ENCODE assay signal across 8 mouse cellular contexts in genomic region chr4:136461761-136462085, GRCm38 (mm10). TPM values are rescaled to one million over a fixed set of nuclear protein-coding genes. Genes with fewer than 3 reads are reported as not detected.
A peak's percentile ranks its signal among the peaks of the same experiment; 100 is the strongest.
DNase-seq lines count a peak whose midpoint lies in the region; ATAC-seq and TF ChIP-seq lines count a peak whose summit lies in the region.

No protein-coding gene starts in this region.

- peak overlapping the region; percentile 84 for H3K4me2 ChIP-seq in heart, embryonic 12.5 days
- peak overlapping the region; percentile 90 for H3K4me2 ChIP-seq in forebrain, embryonic 15.5 days (replicated peaks)
- peak overlapping the region; percentile 90 for H3K4me2 ChIP-seq in liver, postnatal 0 days (ENCODE audit: low read depth, low read length)

- in situ Hi-C loops in ES-E14 (cut with MboI; ENCODE audit: low sequenced_read_pairs in 2 of 2, unreplicated experiment in 2 of 2): no loop called here

- 12% methylated on average over 6 of the region's 6 CpGs for WGBS in heart, embryonic 12.5 days
- WGBS in forebrain, embryonic 15.5 days: 13% methylated on average over 6 of the region's 6 CpGs
- WGBS in liver, postnatal 0 days (ENCODE audit: insufficient replicate concordance): 34% methylated on average over 6 of the region's 6 CpGs

- H3K36me3 ChIP-seq in heart, embryonic 12.5 days: no peaks in the 10 kb centered on the region
- no peaks in the 10 kb centered on the region for H3K36me3 ChIP-seq in ES-E14 (ENCODE audit: control insufficient read depth, insufficient read depth, low read length, poor library complexity, severe bottlenecking)
- H3K36me3 ChIP-seq in forebrain, embryonic 15.5 days: no peaks in the 10 kb centered on the region
- no peaks in the 10 kb centered on the region for H3K36me3 ChIP-seq in liver, postnatal 0 days (replicated peaks; ENCODE audit: insufficient read depth, low read length)

- peaks cover 22% of the 10 kb centered on the region for H3K4me1 ChIP-seq in heart, embryonic 12.5 days (replicated peaks)
- H3K4me1 ChIP-seq in ES-E14 (ENCODE audit: control insufficient read depth in 2 of 2, insufficient read depth in 2 of 2, low read length in 2 of 2, poor library complexity in 1 of 2): peaks cover 6 to 14% of the 10 kb centered on the region in 2 experiments; a peak in 2 of 4 replicates
- H3K4me1 ChIP-seq in forebrain, embryonic 15.5 days: peaks cover 16% of the 10 kb centered on the region
- H3K4me1 ChIP-seq in liver, postnatal 0 days (ENCODE audit: insufficient read depth): 0 out of 2 replicates have a peak, but pooled peaks cover 6% of the 10 kb centered on the region

- H3K27me3 ChIP-seq in heart, embryonic 12.5 days (replicated peaks): peaks cover 3% of the 10 kb centered on the region; the same call in 1 of the 2 replicates
- H3K27me3 ChIP-seq in forebrain, embryonic 15.5 days: peaks cover 25% of the 10 kb centered on the region
- peaks cover 5% of the 10 kb centered on the region for H3K27me3 ChIP-seq in liver, postnatal 0 days (ENCODE audit: insufficient read depth, low read length)

- H3K4me3 ChIP-seq in heart, embryonic 12.5 days: peak overlapping the region; percentile 69
- peak overlapping the region; percentile 48 to 83 for H3K4me3 ChIP-seq in ES-E14 (ENCODE audit: insufficient read depth in 1 of 2, low read depth in 1 of 2, low read length in 2 of 2, poor library complexity in 1 of 2, severe bottlenecking in 1 of 2)
- peak overlapping the region; percentile 59 for H3K4me3 ChIP-seq in forebrain, embryonic 15.5 days
- peak overlapping the region; percentile 62 for H3K4me3 ChIP-seq in liver, postnatal 0 days (ENCODE audit: low read depth, low read length)

- H3K9ac ChIP-seq in heart, embryonic 12.5 days: peak overlapping the region; percentile 75; the same call in 1 of the 2 replicates
- H3K9ac ChIP-seq in ES-E14 (ENCODE audit: insufficient read depth, low read depth, low read length, poor library complexity, severe bottlenecking): peak overlapping the region; percentile 81
- peak overlapping the region; percentile 57 for H3K9ac ChIP-seq in forebrain, embryonic 15.5 days (replicated peaks)
- H3K9ac ChIP-seq in liver, postnatal 0 days (replicated peaks): no peak overlapping the region

- TF ChIP-seq CTCF in liver, postnatal 0 days (IDR thresholded peaks at IDR 0.05; ENCODE audit: low read depth): no peak

- DNase-seq in heart, postnatal 14 days: no peak
- no peak for DNase-seq in ES-E14 (ENCODE audit: low read depth, low spot score)
- DNase-seq in liver, postnatal 0 days: no peak
- no peak for DNase-seq in layer of hippocampus, adult 18-20 months (ENCODE audit: low spot score in 2 of 2)
- no peak for DNase-seq in cerebellum, adult 18-20 months
- DNase-seq in kidney, postnatal 36 days: no peak

- no peaks in the 10 kb centered on the region for H3K9me3 ChIP-seq in heart, embryonic 12.5 days (replicated peaks)
- H3K9me3 ChIP-seq in ES-E14 (ENCODE audit: control insufficient read depth, insufficient read depth, low read depth, low read length): no peaks in the 10 kb centered on the region
- no peaks in the 10 kb centered on the region for H3K9me3 ChIP-seq in forebrain, embryonic 15.5 days
- no peaks in the 10 kb centered on the region for H3K9me3 ChIP-seq in liver, postnatal 0 days (ENCODE audit: low read length)

- no peak; the same call in 1 of the 2 replicates for ATAC-seq in heart, embryonic 12.5 days (ENCODE audit: insufficient number of reproducible peaks, low FRiP score)
- ATAC-seq in forebrain, embryonic 15.5 days (replicated peaks): no peak
- ATAC-seq in liver, postnatal 0 days: no peak

- no peak for TF ChIP-seq EP300 in liver, postnatal 0 days (IDR thresholded peaks at IDR 0.05; ENCODE audit: low read depth)

- H3K27ac ChIP-seq in heart, embryonic 12.5 days (ENCODE audit: poor library complexity, severe bottlenecking): peak overlapping the region; percentile 62; the same call in 1 of the 2 replicates
- H3K27ac ChIP-seq in ES-E14 (ENCODE audit: insufficient read depth, low read depth, low read length, poor library complexity, severe bottlenecking): peak overlapping the region; percentile 92
- H3K27ac ChIP-seq in forebrain, embryonic 15.5 days (replicated peaks): no peak overlapping the region
- peak overlapping the region; percentile 75; the same call in 1 of the 2 replicates for H3K27ac ChIP-seq in liver, postnatal 0 days (ENCODE audit: low read depth)

- intact Hi-C loops in heart, postnatal 14 days (cut with DNase I): no loop called here

TF ChIP-seq in ES-E14, 5 proteins besides CTCF, POLR2A, EP300 and RAD21:
- TF ChIP-seq ZC3H11A (IDR thresholded peaks at IDR 0.05; ENCODE audit: borderline replicate concordance, low read depth, low read length): no peak
- TF ChIP-seq MAFK (IDR thresholded peaks at IDR 0.05; ENCODE audit: insufficient read depth, low read depth, low read length): no peak
- no peak for TF ChIP-seq CHD2 (IDR thresholded peaks at IDR 0.05; ENCODE audit: low read depth, low read length)
- TF ChIP-seq HCFC1 (IDR thresholded peaks at IDR 0.05; ENCODE audit: borderline replicate concordance, insufficient read depth, low read length): no peak
- no peak for TF ChIP-seq ZNF384 (IDR thresholded peaks at IDR 0.05; ENCODE audit: low read depth, low read length)
TF ChIP-seq in ES-E14: peak in this region for 0.

RNA-seq across cellular contexts. Expression of gene 6030445D17Rik, which starts 0.3 kb away (rescaled TPM):
- polyA plus RNA-seq in heart, embryonic 12.5 days (2016; fragmentation: Nextera tagmentation; extraction: Ambion mirVana): 0.24 and 0.54 TPM in 2 replicates
- under 1 TPM; 0.41 to 0.79 TPM for total RNA-seq in heart, postnatal 14 days (2021)
- 0.89 and 1.0 TPM in 2 replicates for total RNA-seq in ES-E14 (2012; rRNA removed)
- 0.10 and 0.57 TPM in 2 replicates for polyA plus RNA-seq in forebrain, embryonic 15.5 days (2015; fragmentation: Nextera tagmentation; extraction: Ambion mirVana)
- 0.12 TPM in 1 of 2 replicates, not detected in the other for polyA plus RNA-seq in liver, postnatal 0 days (2015; fragmentation: Nextera tagmentation; extraction: Ambion mirVana)
- total RNA-seq in layer of hippocampus, adult 18-20 months (2021): under 1 TPM; 0.51 to 0.77 TPM

RNA-seq across cellular contexts. Expression of gene Luzp1, which starts 7.8 kb away (rescaled TPM):
- polyA plus RNA-seq in heart, embryonic 12.5 days (2016; fragmentation: Nextera tagmentation; extraction: Ambion mirVana): 83.8 and 95.1 TPM in 2 replicates
- total RNA-seq in heart, postnatal 14 days (2021): 10 to 100 TPM; 55.7 to 57.1 TPM
- 34.6 and 41.0 TPM in 2 replicates for total RNA-seq in ES-E14 (2012; rRNA removed)
- polyA plus RNA-seq in forebrain, embryonic 15.5 days (2015; fragmentation: Nextera tagmentation; extraction: Ambion mirVana): 62.1 and 69.8 TPM in 2 replicates
- 18.1 and 20.8 TPM in 2 replicates for polyA plus RNA-seq in liver, postnatal 0 days (2015; fragmentation: Nextera tagmentation; extraction: Ambion mirVana)
- total RNA-seq in layer of hippocampus, adult 18-20 months (2021): 10 to 100 TPM; 86.4 to 87.2 TPM

RNA-seq across cellular contexts. Expression of gene Htr1d, which starts 38.4 kb away (rescaled TPM):
- polyA plus RNA-seq in heart, embryonic 12.5 days (2016; fragmentation: Nextera tagmentation; extraction: Ambion mirVana): 0.08 TPM in 1 of 2 replicates, not detected in the other
- total RNA-seq in heart, postnatal 14 days (2021): not detected
- total RNA-seq in ES-E14 (2012; rRNA removed): 0.32 and 1.5 TPM in 2 replicates
- polyA plus RNA-seq in forebrain, embryonic 15.5 days (2015; fragmentation: Nextera tagmentation; extraction: Ambion mirVana): 0.70 and 0.74 TPM in 2 replicates
- polyA plus RNA-seq in liver, postnatal 0 days (2015; fragmentation: Nextera tagmentation; extraction: Ambion mirVana): not detected in 2 replicates
- total RNA-seq in layer of hippocampus, adult 18-20 months (2021): 1 to 10 TPM in 1 of 2 experiments, under 1 TPM in 1; 0.56 to 1.2 TPM
